Mouse (Mus musculus) A20 (cell line): ENCODE measurements at regions not wholly inside any gene's neighbourhood (a gene's known extent, or its start where the extent isn't known, plus 50 kb on each side); places are given as distances from the start of the nearest gene placed in this dataset.

ENCODE experiments used
- DNase-seq: peaks from one replicate; pipeline ENCODE4 v3.0.0-alpha.2; 2011; ENCODE audit warnings: low read depth, low spot score

- no peak for DNase-seq
Measured at GRCm38 (mm10) chr15:96183069-96183468, 104.2 kb upstream of the Arid2 start.

- DNase-seq = peak; percentile 46
Measured at GRCm38 (mm10) chr15:96184666-96185065, 102.7 kb upstream of the Arid2 start.

GRCm38 (mm10) chr15:96185429-96185828 is 101.9 kb upstream of the Arid2 start:
- no peak for DNase-seq

- peak; percentile 58 for DNase-seq
Measured at GRCm38 (mm10) chr15:96185901-96186300, 101.4 kb upstream of the Arid2 start.

GRCm38 (mm10) chr15:96189551-96189950 is 97.8 kb upstream of the Arid2 start:
- no peak for DNase-seq

- DNase-seq = peak; percentile 81
Measured at GRCm38 (mm10) chr15:96197413-96197812, 89.9 kb upstream of the Arid2 start.

GRCm38 (mm10) chr15:96197932-96198331 is 89.4 kb upstream of the Arid2 start:
- DNase-seq = peak; percentile 81

- peak; percentile 86 for DNase-seq
Measured at GRCm38 (mm10) chr15:96201273-96201672, 86.0 kb upstream of the Arid2 start.

GRCm38 (mm10) chr15:96201701-96202460 is 85.4 kb upstream of the Arid2 start:
- DNase-seq = no peak

- DNase-seq = no peak
Measured at GRCm38 (mm10) chr15:96204187-96204586, 83.1 kb upstream of the Arid2 start.

GRCm38 (mm10) chr15:96204623-96205022 is 82.7 kb upstream of the Arid2 start:
- no peak for DNase-seq

- DNase-seq = no peak
Measured at GRCm38 (mm10) chr15:96210721-96211400, 76.5 kb upstream of the Arid2 start.

GRCm38 (mm10) chr15:96213541-96214312 is 73.6 kb upstream of the Arid2 start:
- DNase-seq = no peak

GRCm38 (mm10) chr15:96217896-96218295 is 69.4 kb upstream of the Arid2 start:
- DNase-seq = no peak

GRCm38 (mm10) chr15:96219746-96220145 is 67.6 kb upstream of the Arid2 start:
- DNase-seq = no peak

GRCm38 (mm10) chr15:96231969-96232368 is 55.3 kb upstream of the Arid2 start:
- DNase-seq = no peak

GRCm38 (mm10) chr15:96233113-96233512 is 54.2 kb upstream of the Arid2 start:
- DNase-seq = no peak

GRCm38 (mm10) chr15:96234783-96235182 is 52.5 kb upstream of the Arid2 start:
- no peak for DNase-seq
